Mouse (Mus musculus) MEL (cell line): ENCODE measurements around the gene Dpf3. TPM values are rescaled to one million over a fixed set of nuclear protein-coding genes. Genes with fewer than 3 reads are reported as not detected.

Experiments used
- DNase-seq: peaks from one replicate; pipeline ENCODE4 v3.0.0; 2011; ENCODE audit warnings: low read depth, low spot score
- H3K27ac ChIP-seq: 2 replicates; pipeline ENCODE4 v1.5.1; 2012; ENCODE audit warnings: low read depth, mild to moderate bottlenecking, control low read depth, low read length, moderate library complexity; ENCODE audit not compliant: control insufficient read depth
- H3K27me3 ChIP-seq, 2 experiments: fragments of 150-350 bp in 1 of 2; sonication (generic) in 1 of 2; 2 replicates each; pipeline ENCODE4 v1.6.1; 2012; ENCODE audit warnings: low read length in 2 of 2, mild to moderate bottlenecking in 2 of 2, improper control_type of control experiment in 1 of 2, moderate library complexity in 1 of 2; ENCODE audit not compliant: insufficient read depth in 2 of 2, control insufficient read depth in 1 of 2
- H3K36me3 ChIP-seq, 2 experiments: 2 replicates each; pipeline ENCODE4 v1.6.1; 2012 to 2014; ENCODE audit warnings: low read length in 2 of 2, improper control_type of control experiment in 1 of 2, inconsistent platforms in 1 of 2, mild to moderate bottlenecking in 1 of 2; ENCODE audit not compliant: insufficient read depth in 2 of 2, control insufficient read depth in 1 of 2
- H3K4me1 ChIP-seq, 2 experiments: fragments of 150-350 bp in 1 of 2; sonication (generic) in 1 of 2; 2 replicates each; pipeline ENCODE4 v1.6.1; 2012; ENCODE audit warnings: low read length in 2 of 2, improper control_type of control experiment in 1 of 2, mild to moderate bottlenecking in 1 of 2; ENCODE audit not compliant: insufficient read depth in 2 of 2, control insufficient read depth in 1 of 2
- H3K4me3 ChIP-seq, 2 experiments: fragments of 150-350 bp in 1 of 2; sonication (generic) in 1 of 2; 2 replicates each; pipeline ENCODE4 v1.5.1; 2012; ENCODE audit warnings: low read depth in 2 of 2, low read length in 2 of 2, mild to moderate bottlenecking in 2 of 2, moderate library complexity in 2 of 2, control low read depth in 1 of 2, improper control_type of control experiment in 1 of 2; ENCODE audit not compliant: control insufficient read depth in 1 of 2, insufficient read depth in 1 of 2
- H3K79me2 ChIP-seq: 2 replicates; pipeline ENCODE4 v1.6.1; 2012; ENCODE audit warnings: mild to moderate bottlenecking, low read length, moderate library complexity; ENCODE audit not compliant: control insufficient read depth, poor library complexity, insufficient read depth
- H3K9ac ChIP-seq: 2 replicates; pipeline ENCODE4 v1.6.1; 2012; ENCODE audit warnings: low read depth, mild to moderate bottlenecking, control low read depth, low read length, moderate library complexity; ENCODE audit not compliant: control insufficient read depth, poor library complexity, severe bottlenecking
- H3K9me3 ChIP-seq: fragments of 150-350 bp; sonication (generic); replicated peaks from 2 replicates; pipeline ENCODE4 v1.6.1; 2012; ENCODE audit warnings: mild to moderate bottlenecking, low read length, improper control_type of control experiment, moderate library complexity; ENCODE audit not compliant: insufficient read depth
- BHLHE40 ChIP-seq: IDR thresholded peaks from 2 replicates; pipeline ENCODE4 v1.6.1; 2012; ENCODE audit warnings: low read depth, mild to moderate bottlenecking, inconsistent platforms, low read length, improper control_type of control experiment, borderline replicate concordance
- CTCF ChIP-seq, 3 experiments: IDR thresholded peaks in 2 of 3; conservative IDR thresholded peaks in 1 of 3; 2 replicates each; pipeline ENCODE4 v1.5.1; 2011 to 2012; ENCODE audit warnings: low read length in 3 of 3, low read depth in 2 of 3, mild to moderate bottlenecking in 2 of 3, improper control_type of control experiment in 1 of 3, inconsistent platforms in 1 of 3, mixed read lengths in 1 of 3, moderate library complexity in 1 of 3; ENCODE audit not compliant: control insufficient read depth in 1 of 3, insufficient read depth in 1 of 3, poor library complexity in 1 of 3, severe bottlenecking in 1 of 3
- EP300 ChIP-seq, 2 experiments: IDR thresholded peaks; 2 replicates each; pipeline ENCODE4 v1.6.1; 2011; ENCODE audit warnings: improper control_type of control experiment in 2 of 2, low read length in 2 of 2, low read depth in 1 of 2, mild to moderate bottlenecking in 1 of 2
- GATA1 ChIP-seq: IDR thresholded peaks from 2 replicates; pipeline ENCODE4 v1.6.1; 2011; ENCODE audit warnings: low read depth, low read length, improper control_type of control experiment
- KAT2A ChIP-seq: conservative IDR thresholded peaks from 2 replicates; pipeline ENCODE4 v1.6.1; 2012; ENCODE audit warnings: low read depth, low read length, improper control_type of control experiment, inconsistent platforms
- MXI1 ChIP-seq: IDR thresholded peaks from 2 replicates; pipeline ENCODE4 v1.6.1; 2011; ENCODE audit warnings: mild to moderate bottlenecking, low read depth, low read length, improper control_type of control experiment
- MYC ChIP-seq: IDR thresholded peaks from 2 replicates; pipeline ENCODE4 v1.6.1; 2011; ENCODE audit warnings: low read depth, mild to moderate bottlenecking, low read length, improper control_type of control experiment, moderate library complexity
- POLR2A ChIP-seq, 2 experiments: IDR thresholded peaks; 2 replicates each; pipeline ENCODE4 v1.6.1; 2011 to 2012; ENCODE audit warnings: low read length in 2 of 2, mild to moderate bottlenecking in 2 of 2, control low read depth in 1 of 2, improper control_type of control experiment in 1 of 2, low read depth in 1 of 2, moderate library complexity in 1 of 2; ENCODE audit not compliant: control insufficient read depth in 1 of 2, insufficient read depth in 1 of 2, poor library complexity in 1 of 2
- POLR2AphosphoS5 ChIP-seq: IDR thresholded peaks from 2 replicates; pipeline ENCODE4 v1.6.1; 2012; ENCODE audit warnings: low read depth, borderline replicate concordance, mild to moderate bottlenecking, inconsistent platforms, low read length, moderate library complexity, mixed read lengths
- RAD21 ChIP-seq: IDR thresholded peaks from 2 replicates; pipeline ENCODE4 v1.6.1; 2011; ENCODE audit warnings: mild to moderate bottlenecking, low read depth, low read length, improper control_type of control experiment
- SIN3A ChIP-seq: IDR thresholded peaks from 2 replicates; pipeline ENCODE4 v1.6.1; 2012; ENCODE audit warnings: low read length, improper control_type of control experiment, inconsistent platforms
- TBP ChIP-seq: IDR thresholded peaks from 2 replicates; pipeline ENCODE4 v1.8.0; 2011; ENCODE audit warnings: low read depth, low read length, improper control_type of control experiment
- UBTF ChIP-seq: IDR thresholded peaks from 2 replicates; pipeline ENCODE4 v1.6.1; 2012; ENCODE audit warnings: low read depth, mild to moderate bottlenecking, inconsistent platforms, low read length, improper control_type of control experiment, moderate library complexity, borderline replicate concordance; ENCODE audit not compliant: insufficient read depth
- USF2 ChIP-seq, 2 experiments: IDR thresholded peaks; 2 replicates each; pipeline ENCODE4 v1.6.1; 2011 to 2012; ENCODE audit warnings: improper control_type of control experiment in 2 of 2, low read length in 2 of 2, borderline replicate concordance in 1 of 2, inconsistent platforms in 1 of 2, low read depth in 1 of 2, mild to moderate bottlenecking in 1 of 2; ENCODE audit not compliant: insufficient read depth in 1 of 2
- ZKSCAN1 ChIP-seq: IDR thresholded peaks from 2 replicates; pipeline ENCODE4 v1.6.1; 2012; ENCODE audit warnings: low read depth, mild to moderate bottlenecking, inconsistent platforms, low read length, improper control_type of control experiment, moderate library complexity
- ZMIZ1 ChIP-seq: IDR thresholded peaks from 2 replicates; pipeline ENCODE4 v1.6.1; 2012; ENCODE audit warnings: low read depth, mild to moderate bottlenecking, inconsistent platforms, low read length, improper control_type of control experiment, moderate library complexity
- polyA plus RNA-seq, 2 experiments: library from polyadenylated mRNA; stranded (reverse) in 1 of 2; unstranded in 1 of 2; fragments of >175 nt in 1 of 2; fragments of >200 nt in 1 of 2; gene quantifications; 2 replicates each; pipeline versions ENCODE4 v1.2.1 to v1.2.4; 2012; ENCODE audit warnings: low replicate concordance in 2 of 2, low read depth in 1 of 2; ENCODE audit not compliant: insufficient read length in 2 of 2, insufficient read depth in 1 of 2, missing spikeins in 1 of 2
- total RNA-seq: library from RNA; depleted of rRNA; stranded (reverse); fragments of 300-350 nt; gene quantifications from 2 replicates; pipeline ENCODE4 v1.2.3, GENCODE M21; 2012

Gene Dpf3
- total and polyA plus RNA-seq, 3 experiments: 4.2 to 6.8 TPM; not detected in 1

GRCm38 (mm10) chr12:83487476-83487991 lies at the start of gene Dpf3 (continued):
- TF ChIP-seq KAT2A (no peak), BHLHE40 (no peak), TBP (peak; percentile 91)
- TF ChIP-seq, all 39 proteins: peak for 10

GRCm38 (mm10) chr12:83536039-83536438 lies 48.5 kb upstream of the Dpf3 start:
- Histone ChIP-seq H3K4me3 (no peak overlapping the region), H3K27me3 (no peaks in the 10 kb centered on the region), H3K36me3 (no peaks in the 10 kb centered on the region; a peak in 1 of 4 replicates), H3K27ac (no peak overlapping the region), H3K4me1 (no peaks in the 10 kb centered on the region), H3K9ac (no peak overlapping the region), H3K9me3 (no peaks in the 10 kb centered on the region), H3K79me2 (no peaks in the 10 kb centered on the region)
- TF ChIP-seq RAD21: no peak
- no peak for TF ChIP-seq KAT2A
- no peak for TF ChIP-seq CTCF (IDR thresholded peaks at IDR 0.05 in 2 of 3, conservative IDR thresholded peaks at IDR 0.05 in 1 of 3; ENCODE audit: control insufficient read depth in 1 of 3, insufficient read depth in 1 of 3, low read depth in 2 of 3, low read length in 3 of 3, poor library complexity in 1 of 3, severe bottlenecking in 1 of 3)
- no peak for TF ChIP-seq GATA1
- no peak for TF ChIP-seq EP300 (IDR thresholded peaks at IDR 0.05; ENCODE audit: low read depth in 1 of 2, low read length in 2 of 2)
- no peak for TF ChIP-seq POLR2AphosphoS5
- TF ChIP-seq POLR2A (IDR thresholded peaks at IDR 0.05; ENCODE audit: control insufficient read depth in 1 of 2, insufficient read depth in 1 of 2, low read depth in 1 of 2, low read length in 2 of 2, poor library complexity in 1 of 2): no peak
- no peak for DNase-seq

GRCm38 (mm10) chr12:83535428-83535827 lies 47.9 kb upstream of the Dpf3 start:
- Histone ChIP-seq H3K27ac (no peak overlapping the region), H3K36me3 (no peaks in the 10 kb centered on the region; a peak in 1 of 4 replicates), H3K9me3 (no peaks in the 10 kb centered on the region), H3K9ac (no peak overlapping the region), H3K79me2 (no peaks in the 10 kb centered on the region), H3K4me1 (no peaks in the 10 kb centered on the region), H3K4me3 (no peak overlapping the region), H3K27me3 (no peaks in the 10 kb centered on the region)
- no peak for DNase-seq
- TF ChIP-seq MYC (no peak), MXI1 (no peak), ZMIZ1 (no peak), USF2 (IDR thresholded peaks at IDR 0.05; ENCODE audit: borderline replicate concordance in 1 of 2, insufficient read depth in 1 of 2, low read depth in 1 of 2, low read length in 2 of 2) (no peak), POLR2AphosphoS5 (no peak), SIN3A (no peak), UBTF (no peak), ZKSCAN1 (no peak), CTCF (IDR thresholded peaks at IDR 0.05 in 2 of 3, conservative IDR thresholded peaks at IDR 0.05 in 1 of 3; ENCODE audit: control insufficient read depth in 1 of 3, insufficient read depth in 1 of 3, low read depth in 2 of 3, low read length in 3 of 3, poor library complexity in 1 of 3, severe bottlenecking in 1 of 3) (no peak)
